Mouse (Mus musculus) intestine, postnatal 0 days (tissue): ENCODE data around the gene Stk39. TPM values are rescaled to one million over a fixed set of nuclear protein-coding genes. Genes with fewer than 3 reads are reported as not detected.

Source experiments
- ATAC-seq: fragments of 200-750 bp; cut with Nextera tagmentation; 2 replicates; pipeline ENCODE4 v1.8.0; 2017; ENCODE audit warnings: mild to moderate bottlenecking, moderate TSS enrichment, moderate library complexity
- H3K27ac ChIP-seq: fragments of 300-500 bp; sonication (generic); 2 replicates; pipeline ENCODE4 v1.5.1; 2014; ENCODE audit warnings: mild to moderate bottlenecking, low read depth, low read length, moderate library complexity
- H3K27me3 ChIP-seq: fragments of 300-500 bp; sonication (generic); replicated peaks from 2 replicates; pipeline ENCODE4 v1.6.1; 2014; ENCODE audit warnings: low read length, mixed read lengths; ENCODE audit not compliant: control insufficient read depth, insufficient read depth
- H3K36me3 ChIP-seq: fragments of 300-500 bp; sonication (generic); 2 replicates; pipeline ENCODE4 v1.6.1; 2014; ENCODE audit warnings: mild to moderate bottlenecking, moderate library complexity; ENCODE audit not compliant: control insufficient read depth, insufficient read depth
- H3K4me1 ChIP-seq: fragments of 300-500 bp; sonication (generic); replicated peaks from 2 replicates; pipeline ENCODE4 v1.6.1; 2014; ENCODE audit warnings: antibody characterized with exemption, low read length, mixed read lengths; ENCODE audit not compliant: control insufficient read depth, insufficient read depth
- H3K4me2 ChIP-seq: fragments of 300-500 bp; sonication (generic); replicated peaks from 2 replicates; pipeline ENCODE4 v1.6.1; 2014; ENCODE audit warnings: low read depth, mild to moderate bottlenecking, moderate library complexity
- H3K4me3 ChIP-seq: fragments of 300-500 bp; sonication (generic); 2 replicates; pipeline ENCODE4 v1.5.1; 2014; ENCODE audit warnings: low read depth, low read length
- H3K9ac ChIP-seq: fragments of 300-500 bp; sonication (generic); 2 replicates; pipeline ENCODE4 v1.6.1; 2014; ENCODE audit warnings: mild to moderate bottlenecking, low read depth, low read length
- H3K9me3 ChIP-seq: fragments of 300-500 bp; sonication (generic); 2 replicates; pipeline ENCODE4 v1.6.1; 2016; ENCODE audit warnings: mixed run types; ENCODE audit not compliant: control insufficient read depth
- CTCF ChIP-seq: sonication (generic); IDR thresholded peaks from 2 replicates; pipeline ENCODE4 v1.5.1; 2016; ENCODE audit warnings: low read depth, mild to moderate bottlenecking, control low read depth, antibody characterized with exemption, moderate library complexity
- WGBS: fragments of 180-500 bp; shearing (Covaris S2); extraction: QIAGEN DNeasy Blood & Tissue Kit; methylation state at CpG from one replicate; pipeline ENCODE4 v1.1.7; 2014; 5-methylcytosine and 5-hydroxymethylcytosine counted together
- polyA plus RNA-seq: library from polyadenylated mRNA; unstranded; fragments of >200 nt; fragmentation: Nextera tagmentation; extraction: Ambion mirVana; gene quantifications from 2 replicates; pipeline ENCODE4 v1.2.1, GENCODE M21; 2015

The Stk39 gene
- polyA plus RNA-seq, 1 experiment from 2014 or later, result 10.1 TPM

GRCm38 (mm10) chr2:68437216-68437615, 34.9 kb downstream of the Stk39 start:
- Histone ChIP-seq H3K36me3 (no peaks in the 10 kb centered on the region), H3K27ac (no peak overlapping the region), H3K4me3 (no peak overlapping the region), H3K4me1 (peaks cover 7% of the 10 kb centered on the region; the same call in 1 of the 2 replicates), H3K9ac (no peak overlapping the region), H3K9me3 (no peaks in the 10 kb centered on the region), H3K4me2 (no peak overlapping the region), H3K27me3 (no peaks in the 10 kb centered on the region)
- 93% methylated on average over 7 of the region's 7 CpGs for WGBS
- ATAC-seq, result no peak
- TF ChIP-seq CTCF, result no peak

- H3K4me1 ChIP-seq, result peaks cover 7% of the 10 kb centered on the region; the same call in 1 of the 2 replicates
- H3K9ac ChIP-seq, result 0 out of 2 replicates have a peak overlapping the region, but pooled peaks have one; percentile 4
- no peaks in the 10 kb centered on the region for H3K27me3 ChIP-seq
- ATAC-seq, result peak; percentile 16; the same call in 1 of the 2 replicates
- peak overlapping the region; percentile 54; the same call in 1 of the 2 replicates for H3K27ac ChIP-seq
- peak overlapping the region; percentile 60 for H3K4me2 ChIP-seq
- no peaks in the 10 kb centered on the region for H3K36me3 ChIP-seq
- 13% methylated on average over 10 of the region's 10 CpGs for WGBS
- H3K9me3 ChIP-seq, result no peaks in the 10 kb centered on the region
- TF ChIP-seq CTCF, result no peak
- peak overlapping the region; percentile 22 for H3K4me3 ChIP-seq
Measured at GRCm38 (mm10) chr2:68436305-68436704, 35.8 kb downstream of the Stk39 start.

GRCm38 (mm10) chr2:68435494-68436255, 36.4 kb downstream of the Stk39 start:
- H3K27me3 ChIP-seq, result no peaks in the 10 kb centered on the region
- peak overlapping the region; percentile 60 for H3K4me2 ChIP-seq
- TF ChIP-seq CTCF, result no peak
- H3K4me3 ChIP-seq, result peak overlapping the region; percentile 22
- H3K36me3 ChIP-seq, result no peaks in the 10 kb centered on the region
- H3K9ac ChIP-seq, result 0 out of 2 replicates have a peak overlapping the region, but pooled peaks have one; percentile 4
- ATAC-seq, result peak; percentile 69
- peaks cover 7% of the 10 kb centered on the region; the same call in 1 of the 2 replicates for H3K4me1 ChIP-seq
- peak overlapping the region; percentile 54 for H3K27ac ChIP-seq
- 22% methylated on average over 15 of the region's 15 CpGs for WGBS
- H3K9me3 ChIP-seq, result no peaks in the 10 kb centered on the region

- Histone ChIP-seq H3K9me3 (no peaks in the 10 kb centered on the region), H3K4me3 (no peak overlapping the region), H3K27ac (0 out of 2 replicates have a peak overlapping the region, but pooled peaks have one; percentile 17), H3K4me1 (peaks cover 7% of the 10 kb centered on the region; the same call in 1 of the 2 replicates), H3K9ac (no peak overlapping the region), H3K36me3 (no peaks in the 10 kb centered on the region), H3K27me3 (no peaks in the 10 kb centered on the region), H3K4me2 (no peak overlapping the region)
- no peak for TF ChIP-seq CTCF
- WGBS, result 44% methylated on average over 4 of the region's 4 CpGs
- no peak for ATAC-seq
Measured at GRCm38 (mm10) chr2:68434997-68435396, 37.1 kb downstream of the Stk39 start.

GRCm38 (mm10) chr2:68434576-68434975, 37.5 kb downstream of the Stk39 start:
- no peak for TF ChIP-seq CTCF
- Histone ChIP-seq H3K4me2 (no peak overlapping the region), H3K4me3 (no peak overlapping the region), H3K9me3 (no peaks in the 10 kb centered on the region), H3K9ac (no peak overlapping the region), H3K27me3 (no peaks in the 10 kb centered on the region), H3K27ac (0 out of 2 replicates have a peak overlapping the region, but pooled peaks have one; percentile 17), H3K4me1 (peaks cover 7% of the 10 kb centered on the region; the same call in 1 of the 2 replicates), H3K36me3 (no peaks in the 10 kb centered on the region)
- no peak for ATAC-seq
- WGBS, result 38% methylated on average over 5 of the region's 5 CpGs

- no peak for ATAC-seq
- no peaks in the 10 kb centered on the region for H3K27me3 ChIP-seq
- 0 out of 2 replicates have a peak overlapping the region, but pooled peaks have one; percentile 17 for H3K27ac ChIP-seq
- 84% methylated on average over 9 of the region's 9 CpGs for WGBS
- no peak overlapping the region for H3K4me2 ChIP-seq
- no peak overlapping the region for H3K9ac ChIP-seq
- no peak for TF ChIP-seq CTCF
- H3K4me3 ChIP-seq, result no peak overlapping the region
- H3K9me3 ChIP-seq, result no peaks in the 10 kb centered on the region
- H3K4me1 ChIP-seq, result peaks cover 7% of the 10 kb centered on the region; the same call in 1 of the 2 replicates
- no peaks in the 10 kb centered on the region for H3K36me3 ChIP-seq
Measured at GRCm38 (mm10) chr2:68433736-68434312, 38.2 kb downstream of the Stk39 start.
